Mouse (Mus musculus): ENCODE results near the gene Mrpl55. TPM values are rescaled to one million over a fixed set of nuclear protein-coding genes. Genes with fewer than 3 reads are reported as not detected.
A peak's percentile ranks its signal among the peaks of the same experiment; 100 is the strongest.

Gene Mrpl55
- polyA plus RNA-seq (2014; fragmentation: Nextera tagmentation; extraction: Ambion mirVana) = 92.3 and 103 TPM in 2 replicates

GRCm38 (mm10) chr11:59202081-59202995 is at the start of gene Mrpl55:
Gene Mrpl55 (plus strand): TSS chr11:59202486.
- H3K9me3 ChIP-seq (ENCODE audit: control insufficient read depth, low read depth, low read length) = no peaks in the 10 kb centered on the region
- H3K4me1 ChIP-seq (ENCODE audit: control insufficient read depth, insufficient read depth, low read length) = peaks cover 13% of the 10 kb centered on the region
- WGBS = under 1% methylated on average over 63 of the region's 63 CpGs
- H3K36me3 ChIP-seq (ENCODE audit: control insufficient read depth, insufficient read depth, low read length) = peaks cover 16% of the 10 kb centered on the region; the same call in 1 of the 2 replicates
- no peaks in the 10 kb centered on the region for H3K27me3 ChIP-seq (ENCODE audit: control insufficient read depth, insufficient read depth, low read length)
- H3K27ac ChIP-seq (ENCODE audit: low read length) = peak within 1 kb of the TSS; percentile 34; the same call in 1 of the 2 replicates
- peak within 1 kb of the TSS; percentile 86 for H3K4me2 ChIP-seq (replicated peaks; ENCODE audit: low read depth, low read length)
- peak within 1 kb of the TSS; percentile 55 for H3K4me3 ChIP-seq (ENCODE audit: low read depth, low read length)
- peak within 1 kb of the TSS; percentile 53 for H3K9ac ChIP-seq (replicated peaks; ENCODE audit: low read depth, low read length)
- peak; percentile 89 for ATAC-seq (ENCODE audit: insufficient number of reproducible peaks, insufficient read depth, low FRiP score, low read depth)

GRCm38 (mm10) chr11:59154220-59154619 is 48.1 kb upstream of the Mrpl55 start:
- Histone ChIP-seq H3K4me1 (ENCODE audit: control insufficient read depth, insufficient read depth, low read length) (no peaks in the 10 kb centered on the region), H3K9ac (replicated peaks; ENCODE audit: low read depth, low read length) (no peak overlapping the region), H3K9me3 (ENCODE audit: control insufficient read depth, low read depth, low read length) (no peaks in the 10 kb centered on the region), H3K27me3 (ENCODE audit: control insufficient read depth, insufficient read depth, low read length) (no peaks in the 10 kb centered on the region), H3K4me3 (ENCODE audit: low read depth, low read length) (no peak overlapping the region), H3K36me3 (ENCODE audit: control insufficient read depth, insufficient read depth, low read length) (peaks cover 8% of the 10 kb centered on the region; the same call in 1 of the 2 replicates), H3K4me2 (replicated peaks; ENCODE audit: low read depth, low read length) (no peak overlapping the region), H3K27ac (ENCODE audit: low read length) (no peak overlapping the region)
- ATAC-seq (ENCODE audit: insufficient number of reproducible peaks, insufficient read depth, low FRiP score, low read depth) = no peak
- WGBS = 73% methylated on average over 7 of the region's 7 CpGs

- no peak overlapping the region for H3K4me3 ChIP-seq (ENCODE audit: low read depth, low read length)
- 90% methylated on average over 5 of the region's 5 CpGs for WGBS
- no peaks in the 10 kb centered on the region for H3K4me1 ChIP-seq (ENCODE audit: control insufficient read depth, insufficient read depth, low read length)
- no peak overlapping the region for H3K4me2 ChIP-seq (replicated peaks; ENCODE audit: low read depth, low read length)
- H3K9me3 ChIP-seq (ENCODE audit: control insufficient read depth, low read depth, low read length) = no peaks in the 10 kb centered on the region
- H3K27ac ChIP-seq (ENCODE audit: low read length) = no peak overlapping the region
- H3K36me3 ChIP-seq (ENCODE audit: control insufficient read depth, insufficient read depth, low read length) = peaks cover 8% of the 10 kb centered on the region; the same call in 1 of the 2 replicates
- no peak overlapping the region for H3K9ac ChIP-seq (replicated peaks; ENCODE audit: low read depth, low read length)
- ATAC-seq (ENCODE audit: insufficient number of reproducible peaks, insufficient read depth, low FRiP score, low read depth) = no peak
- H3K27me3 ChIP-seq (ENCODE audit: control insufficient read depth, insufficient read depth, low read length) = no peaks in the 10 kb centered on the region
Measured at GRCm38 (mm10) chr11:59155900-59156299, 46.4 kb upstream of the Mrpl55 start.

GRCm38 (mm10) chr11:59159099-59159498 is 43.2 kb upstream of the Mrpl55 start:
- 88% methylated on average over 13 of the region's 13 CpGs for WGBS
- H3K9ac ChIP-seq (replicated peaks; ENCODE audit: low read depth, low read length) = no peak overlapping the region
- H3K4me3 ChIP-seq (ENCODE audit: low read depth, low read length) = no peak overlapping the region
- H3K9me3 ChIP-seq (ENCODE audit: control insufficient read depth, low read depth, low read length) = no peaks in the 10 kb centered on the region
- no peaks in the 10 kb centered on the region for H3K27me3 ChIP-seq (ENCODE audit: control insufficient read depth, insufficient read depth, low read length)
- H3K27ac ChIP-seq (ENCODE audit: low read length) = no peak overlapping the region
- peaks cover 8% of the 10 kb centered on the region; the same call in 1 of the 2 replicates for H3K36me3 ChIP-seq (ENCODE audit: control insufficient read depth, insufficient read depth, low read length)
- no peak overlapping the region for H3K4me2 ChIP-seq (replicated peaks; ENCODE audit: low read depth, low read length)
- 0 out of 2 replicates have a peak, but pooled peaks cover 3% of the 10 kb centered on the region for H3K4me1 ChIP-seq (ENCODE audit: control insufficient read depth, insufficient read depth, low read length)
- no peak for ATAC-seq (ENCODE audit: insufficient number of reproducible peaks, insufficient read depth, low FRiP score, low read depth)

- ATAC-seq (ENCODE audit: insufficient number of reproducible peaks, insufficient read depth, low FRiP score, low read depth) = no peak
- H3K4me1 ChIP-seq (ENCODE audit: control insufficient read depth, insufficient read depth, low read length) = 0 out of 2 replicates have a peak, but pooled peaks cover 5% of the 10 kb centered on the region
Measured at GRCm38 (mm10) chr11:59159558-59159957, 42.7 kb upstream of the Mrpl55 start.

GRCm38 (mm10) chr11:59161398-59161797 is 40.9 kb upstream of the Mrpl55 start:
- 71% methylated on average over 5 of the region's 5 CpGs for WGBS
- H3K4me2 ChIP-seq (replicated peaks; ENCODE audit: low read depth, low read length) = no peak overlapping the region
- H3K4me1 ChIP-seq (ENCODE audit: control insufficient read depth, insufficient read depth, low read length) = 0 out of 2 replicates have a peak, but pooled peaks cover 5% of the 10 kb centered on the region
- no peak for ATAC-seq (ENCODE audit: insufficient number of reproducible peaks, insufficient read depth, low FRiP score, low read depth)
- H3K27me3 ChIP-seq (ENCODE audit: control insufficient read depth, insufficient read depth, low read length) = no peaks in the 10 kb centered on the region
- H3K4me3 ChIP-seq (ENCODE audit: low read depth, low read length) = no peak overlapping the region
- H3K9me3 ChIP-seq (ENCODE audit: control insufficient read depth, low read depth, low read length) = no peaks in the 10 kb centered on the region
- H3K27ac ChIP-seq (ENCODE audit: low read length) = no peak overlapping the region
- peaks cover 8% of the 10 kb centered on the region; the same call in 1 of the 2 replicates for H3K36me3 ChIP-seq (ENCODE audit: control insufficient read depth, insufficient read depth, low read length)
- no peak overlapping the region for H3K9ac ChIP-seq (replicated peaks; ENCODE audit: low read depth, low read length)

More at GRCm38 (mm10) chr11:59159558-59159957, 42.7 kb upstream of the Mrpl55 start:
- Histone ChIP-seq H3K36me3 (ENCODE audit: control insufficient read depth, insufficient read depth, low read length) (peaks cover 8% of the 10 kb centered on the region; the same call in 1 of the 2 replicates), H3K9me3 (ENCODE audit: control insufficient read depth, low read depth, low read length) (no peaks in the 10 kb centered on the region), H3K4me2 (replicated peaks; ENCODE audit: low read depth, low read length) (no peak overlapping the region), H3K9ac (replicated peaks; ENCODE audit: low read depth, low read length) (no peak overlapping the region), H3K27ac (ENCODE audit: low read length) (no peak overlapping the region), H3K27me3 (ENCODE audit: control insufficient read depth, insufficient read depth, low read length) (no peaks in the 10 kb centered on the region), H3K4me3 (ENCODE audit: low read depth, low read length) (no peak overlapping the region)
- 86% methylated on average over 4 of the region's 4 CpGs for WGBS

GRCm38 (mm10) chr11:59162443-59163254 is 39.6 kb upstream of the Mrpl55 start:
- H3K4me2 ChIP-seq (replicated peaks; ENCODE audit: low read depth, low read length) = peak overlapping the region; percentile 56
- no peaks in the 10 kb centered on the region for H3K27me3 ChIP-seq (ENCODE audit: control insufficient read depth, insufficient read depth, low read length)
- peak overlapping the region; percentile 0; the same call in 1 of the 2 replicates for H3K9ac ChIP-seq (replicated peaks; ENCODE audit: low read depth, low read length)
- 0 out of 2 replicates have a peak, but pooled peaks cover 5% of the 10 kb centered on the region for H3K4me1 ChIP-seq (ENCODE audit: control insufficient read depth, insufficient read depth, low read length)
- peak overlapping the region; percentile 1; the same call in 1 of the 2 replicates for H3K27ac ChIP-seq (ENCODE audit: low read length)
- WGBS = 54% methylated on average over 9 of the region's 9 CpGs
- no peaks in the 10 kb centered on the region for H3K9me3 ChIP-seq (ENCODE audit: control insufficient read depth, low read depth, low read length)
- H3K4me3 ChIP-seq (ENCODE audit: low read depth, low read length) = peak overlapping the region; percentile 62
- peaks cover 8% of the 10 kb centered on the region; the same call in 1 of the 2 replicates for H3K36me3 ChIP-seq (ENCODE audit: control insufficient read depth, insufficient read depth, low read length)
- ATAC-seq (ENCODE audit: insufficient number of reproducible peaks, insufficient read depth, low FRiP score, low read depth) = no peak

All from stomach, embryonic 14.5 days (tissue).